Mouse (Mus musculus) lung, adult 2 months (tissue): ENCODE results near the gene Pcna.

Experiments
- CTCF ChIP-seq: fragments of 200-500 bp; IDR thresholded peaks from 2 replicates; pipeline ENCODE4 v1.5.1; 2011; ENCODE audit warnings: mild to moderate bottlenecking, low read length, control low read depth; ENCODE audit not compliant: insufficient read depth
- POLR2A ChIP-seq: fragments of 200-500 bp; IDR thresholded peaks from 2 replicates; pipeline ENCODE4 v1.6.1; 2011; ENCODE audit warnings: low read depth, mild to moderate bottlenecking, control low read depth, low read length, borderline replicate concordance; ENCODE audit errors: extremely low read depth

DNA sequence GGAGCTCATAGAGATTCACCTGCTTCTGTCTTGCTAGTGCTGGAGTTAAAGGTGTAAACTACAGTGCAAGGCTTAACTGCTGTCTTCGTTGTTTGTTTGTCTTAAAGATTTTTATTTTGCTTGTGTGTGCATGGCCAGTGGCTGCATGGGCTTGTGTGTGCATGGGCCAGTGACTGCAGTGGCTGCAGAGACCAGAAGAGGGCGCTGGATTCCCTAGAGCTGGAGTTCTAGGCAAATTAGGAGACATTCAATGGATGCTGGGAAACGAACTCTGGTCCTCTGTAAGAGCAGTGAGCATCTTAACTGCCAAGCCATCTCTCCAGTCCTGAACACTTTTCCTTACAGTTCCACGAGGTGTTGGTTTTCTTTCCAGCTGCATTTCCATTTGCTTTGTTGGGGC is 22.4 kb upstream of the Pcna start:
- 0 out of 2 replicates have a peak, but pooled peaks have one; percentile 12 for TF ChIP-seq CTCF
- no peak for TF ChIP-seq POLR2A
